Mouse (Mus musculus) heart, embryonic 11.5 days (tissue): Measurements from ENCODE around the gene Zfp85. TPM values are rescaled to one million over a fixed set of nuclear protein-coding genes. Genes with fewer than 3 reads are reported as not detected.
A peak's percentile ranks its signal among the peaks of the same experiment; 100 is the strongest.

Experiments used
- ATAC-seq: fragments of 200-750 bp; cut with Nextera tagmentation; replicated peaks from 2 replicates; pipeline ENCODE4 v1.8.0; 2017; ENCODE audit warnings: moderate library complexity; ENCODE audit not compliant: insufficient number of reproducible peaks, low FRiP score, low TSS enrichment
- H3K27ac ChIP-seq: fragments of 300-500 bp; sonication (generic); 2 replicates; pipeline ENCODE4 v1.5.1; 2014; ENCODE audit warnings: mild to moderate bottlenecking, low read depth, low read length
- H3K27me3 ChIP-seq: fragments of 300-500 bp; sonication (generic); 2 replicates; pipeline ENCODE4 v1.6.1; 2014; ENCODE audit warnings: mild to moderate bottlenecking, low read length, mixed read lengths; ENCODE audit not compliant: control insufficient read depth, insufficient read depth
- H3K36me3 ChIP-seq: fragments of 300-500 bp; sonication (generic); 2 replicates; pipeline ENCODE4 v1.6.1; 2014; ENCODE audit warnings: mild to moderate bottlenecking, low read length, moderate library complexity, mixed read lengths; ENCODE audit not compliant: control insufficient read depth, insufficient read depth
- H3K4me1 ChIP-seq: fragments of 300-500 bp; sonication (generic); 2 replicates; pipeline ENCODE4 v1.6.1; 2014; ENCODE audit warnings: low read length; ENCODE audit not compliant: control insufficient read depth, insufficient read depth
- H3K4me2 ChIP-seq: fragments of 300-500 bp; sonication (generic); 2 replicates; pipeline ENCODE4 v1.6.1; 2014; ENCODE audit warnings: mild to moderate bottlenecking, moderate library complexity
- H3K4me3 ChIP-seq: fragments of 300-500 bp; sonication (generic); 2 replicates; pipeline ENCODE4 v1.5.1; 2014; ENCODE audit warnings: low read depth, low read length
- H3K9ac ChIP-seq: fragments of 300-500 bp; sonication (generic); 2 replicates; pipeline ENCODE4 v1.6.1; 2014; ENCODE audit warnings: mild to moderate bottlenecking, low read depth, low read length, moderate library complexity
- H3K9me3 ChIP-seq: fragments of 300-500 bp; sonication (generic); replicated peaks from 2 replicates; pipeline ENCODE4 v1.6.1; 2016; ENCODE audit warnings: low read length; ENCODE audit not compliant: control insufficient read depth
- WGBS: fragments of 180-500 bp; shearing (Covaris S2); extraction: QIAGEN DNeasy Blood & Tissue Kit; methylation state at CpG from one replicate; pipeline ENCODE4 v1.1.7; 2014; ENCODE audit not compliant: insufficient replicate concordance; 5-methylcytosine and 5-hydroxymethylcytosine counted together
- polyA plus RNA-seq: library from polyadenylated mRNA; unstranded; fragments of >200 nt; fragmentation: Nextera tagmentation; extraction: Ambion mirVana; gene quantifications from 2 replicates; pipeline ENCODE4 v1.2.1, GENCODE M21; 2014

The Zfp85 gene
- polyA plus RNA-seq, 1 experiment from 2014 or later = 4.7 TPM

- Histone ChIP-seq H3K27me3 (no peaks in the 10 kb centered on the region), H3K4me2 (peak overlapping the region; percentile 60), H3K9ac (peak overlapping the region; percentile 86), H3K27ac (no peak overlapping the region), H3K36me3 (no peaks in the 10 kb centered on the region), H3K4me1 (no peaks in the 10 kb centered on the region), H3K4me3 (peak overlapping the region; percentile 87), H3K9me3 (no peaks in the 10 kb centered on the region)
- peak; percentile 90 for ATAC-seq
- WGBS = under 1% methylated on average over 17 of the region's 17 CpGs
Observed at GRCm38 (mm10) chr13:67723848-67724479, 31.1 kb downstream of the Zfp85 start.

Other genes starting within 250 kb of the Zfp85 start
- gene Gm26965, start 229.1 kb downstream of the Zfp85 start, polyA plus RNA-seq = not detected in 2 replicates
- gene Zfp87, start 229.1 kb downstream of the Zfp85 start, polyA plus RNA-seq = 17.4 and 19.6 TPM in 2 replicates
- 8.8 and 12.5 TPM in 2 replicates for gene Zfp748, start 201.4 kb downstream of the Zfp85 start, polyA plus RNA-seq
- 3.0 and 3.1 TPM in 2 replicates for gene Zfp729b, start 145.5 kb downstream of the Zfp85 start, polyA plus RNA-seq
- 0.66 TPM in 1 of 2 replicates, not detected in the other for gene Gm49345, start 117.5 kb downstream of the Zfp85 start, polyA plus RNA-seq
- 1.5 and 2.1 TPM in 2 replicates for gene Zfp729a, start 117.4 kb downstream of the Zfp85 start, polyA plus RNA-seq
- gene Zfp738, start 68.2 kb downstream of the Zfp85 start, polyA plus RNA-seq = 6.8 and 9.6 TPM in 2 replicates
- 2.4 and 2.9 TPM in 2 replicates for gene Zfp65, start 26.1 kb downstream of the Zfp85 start, polyA plus RNA-seq
- gene Zfp493, start 24.5 kb upstream of the Zfp85 start, polyA plus RNA-seq = 2.8 TPM in 2 replicates
- gene Zfp273, start 58.5 kb upstream of the Zfp85 start, polyA plus RNA-seq = 4.1 and 5.5 TPM in 2 replicates
- gene Gm10037, start 75.9 kb upstream of the Zfp85 start, polyA plus RNA-seq = 1.4 and 1.7 TPM in 2 replicates
- not detected in 2 replicates for gene BC048507, start 108.1 kb upstream of the Zfp85 start, polyA plus RNA-seq